Mouse (Mus musculus) ES-E14 (cell line): ENCODE data around the gene Pid1.

Experiments
- CHD2 ChIP-seq: IDR thresholded peaks from 2 replicates; pipeline ENCODE4 v1.6.1; 2014; ENCODE audit warnings: mild to moderate bottlenecking, low read depth, low read length, inconsistent platforms
- MAFK ChIP-seq: IDR thresholded peaks from 2 replicates; pipeline ENCODE4 v1.6.1; 2014; ENCODE audit warnings: mild to moderate bottlenecking, low read depth, low read length, inconsistent platforms; ENCODE audit not compliant: insufficient read depth

DNA sequence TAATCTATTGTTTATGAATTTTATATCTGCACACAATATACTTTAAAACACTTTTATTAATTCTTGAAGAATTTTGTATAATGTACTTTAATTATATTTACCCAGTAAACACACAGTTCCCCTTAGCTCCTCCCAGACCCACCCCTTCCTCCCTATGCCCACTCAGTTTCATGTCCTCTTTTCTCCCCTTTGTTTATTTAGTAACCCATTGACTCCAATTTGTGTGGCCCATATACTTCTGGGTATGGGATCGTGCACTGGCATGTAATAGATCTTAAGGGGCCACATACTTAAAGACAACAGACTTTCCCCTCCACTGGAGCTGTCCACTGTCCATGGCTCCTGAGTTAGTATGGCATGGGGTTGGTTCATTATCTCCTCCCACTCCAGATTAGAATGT, 112.8 kb downstream of the Pid1 start:
- TF ChIP-seq CHD2 (no peak), MAFK (no peak)
